Mouse (Mus musculus) lung, postnatal 10 days (tissue): Measurements from ENCODE around the gene Cfap73.

ENCODE experiments used
- DNase-seq: peaks from one replicate; pipeline ENCODE4 v3.0.0; 2021

Cfap73 gene

DNA sequence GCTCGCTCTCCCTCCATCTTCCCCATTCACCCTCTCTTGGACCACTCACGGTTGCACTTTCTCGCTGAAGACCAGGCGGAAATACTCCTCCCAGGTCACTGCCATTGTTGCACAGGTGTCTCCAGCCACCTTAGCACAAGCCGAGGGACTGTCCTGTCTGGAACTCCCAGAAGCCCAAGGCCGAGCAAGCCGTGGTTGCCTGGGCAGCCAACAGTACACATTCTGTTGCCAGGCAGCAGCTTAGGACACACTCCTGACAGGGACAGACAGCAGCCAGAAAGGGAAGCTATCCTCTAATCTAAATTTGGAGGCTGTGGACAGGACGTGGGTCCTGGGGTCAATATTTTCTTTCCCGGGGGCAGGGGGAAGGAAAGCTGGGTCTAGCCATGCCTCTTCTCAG is at the start of gene Cfap73:
Cfap73 (minus strand) TSS at position 105 of the 400 bp plus-strand sequence.
- no peak for DNase-seq

DNA sequence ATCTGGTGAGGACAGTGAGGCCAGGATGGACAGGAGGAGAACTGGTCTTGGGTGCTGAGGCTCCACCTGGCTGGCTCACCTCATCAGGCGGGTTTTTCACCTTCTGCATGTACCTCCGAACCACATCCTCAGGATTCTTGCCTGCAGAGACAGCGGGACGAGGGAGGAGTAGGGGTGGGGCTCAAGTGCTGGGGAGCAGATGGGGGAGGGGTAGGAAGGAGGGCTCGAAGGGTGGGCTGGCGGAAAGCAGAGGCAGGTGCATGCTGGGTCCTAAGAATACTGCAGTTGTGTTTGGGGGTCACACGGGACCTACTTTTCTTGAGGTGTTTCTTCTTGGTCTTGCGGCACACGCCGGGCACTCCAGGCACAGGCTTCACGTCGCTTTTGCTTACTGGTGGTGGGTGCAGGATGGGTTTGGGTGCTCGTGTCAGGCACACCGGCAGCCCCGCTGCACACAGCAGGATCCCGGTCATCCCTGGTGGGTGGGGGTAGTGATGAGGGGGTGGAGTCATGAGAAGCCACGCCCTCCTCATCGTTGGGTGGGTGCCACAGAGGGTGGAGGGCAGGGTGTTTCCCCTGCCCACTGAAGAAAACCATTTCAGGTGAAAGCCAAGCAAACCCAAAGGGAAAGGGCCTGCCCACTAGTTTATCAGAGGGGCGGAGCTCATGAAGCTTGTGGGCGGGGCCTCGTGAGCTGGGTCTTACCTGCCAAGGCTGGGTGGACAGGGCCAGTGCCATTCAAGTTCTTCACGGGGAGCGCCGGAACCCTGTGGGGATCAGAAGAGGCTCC is 49.1 kb upstream of the Cfap73 start:
- no peak for DNase-seq

DNA sequence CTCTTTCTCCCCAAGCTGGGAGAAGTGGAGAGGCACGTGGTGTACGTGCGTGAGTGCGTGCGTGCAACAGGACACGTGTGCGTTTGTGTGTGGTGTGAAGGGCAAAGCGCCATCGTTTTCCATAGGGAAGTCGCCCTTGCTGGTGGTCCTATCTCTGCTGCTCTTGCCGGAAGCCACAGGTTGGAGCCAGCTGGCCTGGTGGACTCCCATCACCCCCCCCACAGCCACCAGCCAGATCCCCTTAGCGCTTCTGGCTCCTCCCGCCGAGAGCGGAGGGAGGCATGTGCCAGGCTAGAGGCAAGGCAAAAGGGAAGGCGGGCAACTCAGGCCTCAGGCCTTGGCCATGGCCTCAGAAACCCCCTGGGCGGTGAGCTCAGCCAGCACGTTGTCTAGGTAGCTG is 46.9 kb upstream of the Cfap73 start:
- DNase-seq = no peak

GRCm38 (mm10) chr5:120679676-120680555 is 45.9 kb upstream of the Cfap73 start:
- peak; percentile 93 for DNase-seq

- DNase-seq = peak; percentile 36
Observed at GRCm38 (mm10) chr5:120677516-120677915, 43.5 kb upstream of the Cfap73 start.

DNA sequence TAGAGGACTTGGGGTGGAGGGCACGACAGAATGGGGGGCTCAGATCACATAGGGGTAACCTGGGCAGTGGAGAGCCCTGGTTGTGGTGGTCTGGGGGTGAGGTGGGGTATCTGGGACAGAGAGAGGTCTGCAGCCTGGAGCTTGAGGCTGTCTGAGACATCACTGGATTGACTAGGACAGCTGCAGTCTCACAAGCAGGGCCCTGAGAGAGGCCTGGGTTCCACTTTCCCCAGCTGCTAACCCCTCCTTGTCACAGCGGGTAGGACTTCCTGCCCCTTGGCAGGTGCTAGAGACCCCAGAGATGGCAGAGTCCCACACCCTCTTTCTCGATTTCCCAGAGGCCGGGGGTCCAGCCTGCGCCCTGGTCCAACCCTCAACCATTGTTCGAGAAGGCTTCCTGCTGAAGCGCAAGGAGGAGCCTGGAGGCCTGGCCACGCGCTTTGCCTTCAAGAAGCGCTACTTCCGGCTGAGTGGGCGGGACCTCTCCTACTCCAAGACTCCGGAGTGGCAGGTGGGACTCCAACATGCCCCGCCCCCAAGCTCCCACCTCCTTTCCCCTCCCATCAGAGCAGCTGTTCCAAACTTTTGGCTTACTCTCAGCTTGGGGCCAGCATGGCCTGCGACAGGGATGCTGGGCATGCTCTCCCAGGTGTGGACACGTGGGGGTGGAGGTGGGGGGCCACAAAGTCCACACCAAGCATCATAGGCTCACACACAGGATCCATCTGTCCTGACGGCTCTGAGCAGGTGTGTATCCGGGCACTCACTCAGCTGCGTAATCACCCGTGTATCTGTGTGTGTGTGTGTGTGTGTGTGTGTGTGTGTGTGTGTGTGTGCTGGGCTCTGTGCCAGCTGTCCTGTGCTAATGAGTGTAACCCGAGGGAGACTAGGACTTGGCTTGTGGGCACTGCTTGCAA is 40.5 kb upstream of the Cfap73 start:
- DNase-seq = peak; percentile 41

DNA sequence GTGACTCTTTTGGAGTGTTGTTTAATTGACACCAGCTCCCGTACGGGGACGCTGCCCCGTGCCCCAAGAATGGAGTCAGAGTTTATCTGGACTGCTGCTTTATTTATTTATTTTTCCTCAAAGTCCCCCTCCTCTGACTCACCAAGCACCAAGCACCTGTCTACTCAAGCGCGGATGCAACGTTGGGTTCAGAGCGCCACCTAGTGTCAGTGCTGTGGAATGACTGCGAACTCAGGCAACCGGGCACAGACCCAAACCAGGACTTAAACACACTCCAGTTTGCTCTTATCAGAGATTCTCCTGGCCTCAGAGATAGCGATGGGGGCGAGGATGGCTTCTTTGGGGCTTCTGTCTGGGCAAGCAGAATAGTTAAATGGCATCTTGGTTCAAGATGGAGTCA is 39.6 kb upstream of the Cfap73 start:
- DNase-seq = peak; percentile 63

DNA sequence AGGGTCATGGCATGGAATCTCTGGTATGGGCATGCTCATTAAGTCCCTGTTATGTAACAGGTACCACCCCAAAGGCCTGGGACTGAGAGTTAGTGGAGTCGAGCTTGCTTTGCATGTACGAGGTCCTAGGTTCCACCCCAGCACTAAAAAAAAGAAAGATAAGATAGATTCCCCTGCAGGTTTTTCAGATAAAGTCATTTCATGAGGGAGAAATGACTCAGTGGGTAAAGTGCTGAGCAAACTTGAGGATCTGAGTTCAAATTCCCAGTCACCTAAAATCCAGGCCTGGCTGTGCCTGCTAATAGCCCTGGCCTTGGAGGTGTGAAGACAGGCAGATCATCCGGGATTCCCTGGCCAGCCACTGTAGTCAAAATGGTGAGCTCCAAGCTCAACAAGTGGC is 37.8 kb upstream of the Cfap73 start:
- no peak for DNase-seq

GRCm38 (mm10) chr5:120670132-120670531 is 36.1 kb upstream of the Cfap73 start:
- DNase-seq = no peak

- DNase-seq = no peak
Observed at GRCm38 (mm10) chr5:120668761-120669160, 34.7 kb upstream of the Cfap73 start.

DNA sequence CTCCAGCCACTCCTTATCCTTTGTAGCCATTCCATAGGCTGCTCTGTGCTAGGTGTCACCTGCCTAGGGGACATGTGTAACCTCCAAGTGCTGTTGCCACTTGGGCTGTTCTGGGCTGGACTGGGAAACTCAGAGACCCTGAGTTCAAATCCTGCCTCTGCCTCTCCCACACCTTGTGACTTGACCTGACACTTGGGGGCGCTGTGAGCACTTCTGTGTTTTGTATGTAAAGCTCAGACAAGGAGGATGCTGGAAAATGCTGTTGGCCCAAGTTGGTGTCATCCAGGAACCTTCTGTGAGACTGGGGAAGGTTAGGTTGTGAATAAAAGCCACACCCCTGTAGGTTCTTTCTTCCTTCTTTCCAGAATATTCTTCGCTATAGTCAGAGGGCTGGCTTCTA is 30.9 kb upstream of the Cfap73 start:
- no peak for DNase-seq

GRCm38 (mm10) chr5:120660816-120661215 is 26.8 kb upstream of the Cfap73 start:
- no peak for DNase-seq

DNA sequence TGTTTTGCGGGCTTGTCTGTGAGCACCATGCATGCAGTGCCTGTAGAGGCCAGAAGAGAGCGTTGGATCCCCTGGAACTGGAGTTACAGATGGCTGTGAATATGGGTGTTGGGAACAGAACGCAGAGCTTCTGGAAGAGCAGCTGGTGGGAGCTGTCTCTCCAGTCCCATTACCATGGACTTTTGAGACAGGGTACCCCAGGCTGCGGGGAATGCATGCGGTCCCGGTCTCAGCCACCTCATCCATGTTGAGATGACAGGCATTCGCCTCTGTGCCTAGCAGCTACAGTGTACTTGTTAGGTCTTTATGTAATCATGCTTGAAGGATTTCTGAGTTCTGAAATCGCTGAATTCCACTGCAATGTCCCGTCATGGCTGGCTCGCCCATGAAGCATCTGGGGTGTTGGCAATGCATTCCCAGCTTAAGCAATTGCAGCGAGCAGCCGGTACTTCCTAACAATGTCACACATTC is 22.3 kb upstream of the Cfap73 start:
- DNase-seq = peak; percentile 57

GRCm38 (mm10) chr5:120653873-120654272 is 19.8 kb upstream of the Cfap73 start:
- DNase-seq = no peak

DNA sequence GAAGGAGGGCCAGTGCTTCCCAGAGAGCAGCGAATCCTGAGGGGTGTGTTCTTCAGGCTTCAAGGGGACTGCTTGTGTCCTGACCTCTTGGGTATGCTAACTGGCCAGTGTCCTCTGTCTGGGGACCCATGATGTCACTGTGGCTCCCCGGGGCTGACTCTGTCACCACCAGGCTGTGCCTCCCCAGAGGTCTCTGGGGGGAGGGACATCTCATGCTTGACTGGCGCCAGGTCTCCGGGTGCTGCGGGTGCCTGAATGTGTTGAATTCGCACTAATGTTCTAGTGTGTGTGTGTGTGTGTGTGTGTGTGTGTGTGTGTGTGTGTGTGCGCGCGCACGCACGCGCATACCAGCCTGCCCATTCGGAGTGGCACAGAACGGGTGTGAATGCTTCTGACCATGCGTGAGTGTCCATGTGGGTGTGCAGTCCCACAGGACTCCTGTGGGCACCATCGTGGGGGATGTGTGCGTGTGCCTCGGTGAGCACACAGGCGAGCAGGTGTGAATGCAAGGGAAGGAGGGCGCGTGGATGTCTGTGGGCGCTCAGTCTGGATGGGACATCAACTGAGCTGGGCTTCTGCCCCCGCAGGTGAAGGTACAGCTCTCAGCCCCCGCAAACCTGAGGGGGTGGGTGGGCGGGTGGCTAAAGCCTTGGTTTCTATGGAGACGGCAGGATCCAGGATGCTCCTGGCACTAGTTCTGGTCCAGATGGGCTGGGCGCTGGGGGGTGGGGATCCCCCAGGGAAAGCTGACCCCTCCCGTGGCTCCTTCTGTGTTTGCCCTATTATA is 19.1 kb upstream of the Cfap73 start:
- DNase-seq = no peak

GRCm38 (mm10) chr5:120651230-120651629 is 17.2 kb upstream of the Cfap73 start:
- no peak for DNase-seq

DNA sequence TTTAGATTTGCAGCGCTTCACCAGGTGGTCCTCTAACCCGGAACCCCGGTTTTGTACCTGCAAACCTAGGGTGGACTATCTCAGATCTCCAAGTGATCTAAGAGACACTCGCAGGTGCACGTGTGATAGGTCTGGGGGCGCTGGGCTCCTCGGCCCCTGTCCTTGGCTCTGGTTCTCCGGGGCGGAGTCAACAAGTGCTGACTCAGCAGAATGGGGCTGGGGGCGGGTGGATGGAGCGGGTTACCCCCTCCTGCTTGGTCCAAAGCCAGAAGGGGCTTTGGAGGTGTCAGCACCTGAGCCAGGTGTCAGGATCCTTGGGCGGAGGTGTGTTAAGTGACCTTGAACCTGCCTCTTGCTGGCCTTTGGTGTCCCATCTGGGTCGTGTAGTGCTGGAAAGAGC is 15.9 kb upstream of the Cfap73 start:
- no peak for DNase-seq

- DNase-seq = no peak
Observed at GRCm38 (mm10) chr5:120649374-120649933, 15.4 kb upstream of the Cfap73 start.

DNA sequence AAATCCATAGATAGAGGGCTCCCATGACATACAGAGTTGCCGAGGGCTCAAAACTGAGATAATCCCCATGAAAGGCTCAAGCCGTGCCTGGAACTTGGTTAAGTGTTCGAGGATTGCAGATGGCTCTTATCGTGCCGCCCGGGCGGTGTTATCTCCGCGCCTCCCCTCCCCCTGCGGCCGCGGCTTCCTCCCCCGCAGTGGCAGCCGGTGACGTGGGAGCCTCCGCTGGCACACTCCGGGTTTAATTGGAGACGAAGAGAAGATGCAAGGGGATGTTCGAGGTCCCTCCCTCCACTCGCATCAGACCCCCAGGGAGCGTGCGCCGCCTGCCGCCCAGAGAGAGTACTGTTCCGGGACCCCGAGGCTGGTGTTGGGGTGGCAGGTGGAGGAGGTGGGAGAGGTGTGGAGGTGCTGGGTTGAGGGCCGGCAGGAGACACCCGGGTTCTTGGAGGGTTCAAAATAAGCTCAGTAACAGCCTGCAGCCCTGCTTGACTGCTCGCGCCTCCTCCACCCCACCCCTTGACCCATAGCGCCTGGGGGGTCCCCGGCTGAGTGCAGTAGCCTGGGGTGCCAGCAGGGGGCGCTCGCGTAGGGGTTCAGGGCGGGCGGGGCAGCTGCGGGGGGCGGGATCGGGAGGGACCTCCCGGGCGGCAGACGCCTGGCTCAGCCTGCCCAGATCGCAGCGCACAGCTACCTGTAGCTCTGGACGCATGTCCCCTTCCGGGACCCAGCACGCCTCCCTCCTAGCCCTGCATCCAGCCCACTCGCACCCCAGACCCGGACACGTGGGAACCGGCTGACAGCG is 14.7 kb upstream of the Cfap73 start, which contains the start of gene Rasal1:
Rasal1 (plus strand) TSS at position 244 of the 805 bp plus-strand sequence.
- DNase-seq = peak; percentile 54

DNA sequence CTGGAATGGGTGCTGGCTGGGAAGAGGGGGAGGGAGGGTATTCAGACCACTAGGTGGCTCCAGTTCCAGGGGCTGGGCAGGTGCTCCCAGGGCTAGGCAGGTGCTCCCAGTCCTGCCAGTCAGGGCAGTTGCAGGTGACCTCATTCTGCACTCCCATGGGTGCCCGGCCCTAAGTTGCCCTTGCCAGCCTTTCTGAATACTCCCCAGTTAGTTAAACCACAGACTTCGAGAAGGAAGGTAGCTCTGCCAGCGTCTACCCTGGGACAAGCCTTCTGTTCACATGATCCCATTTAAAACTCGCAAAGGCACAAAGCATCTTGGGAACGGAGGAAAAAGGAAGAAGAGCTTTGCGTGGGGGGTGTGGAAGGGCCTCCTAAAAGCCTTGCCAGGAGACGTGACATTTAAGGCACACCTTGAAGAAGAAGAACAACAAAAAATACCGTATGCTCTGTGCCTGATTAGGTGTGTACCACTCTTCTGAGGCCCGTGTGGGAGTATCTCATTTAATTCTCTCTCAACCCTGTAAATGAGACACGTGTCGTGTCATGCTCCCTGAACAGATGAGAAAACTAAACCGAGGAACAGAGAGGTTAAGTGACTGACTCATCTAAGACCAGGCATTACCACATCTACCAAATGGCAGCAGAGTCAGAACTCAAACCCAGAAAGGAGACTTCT is 13.9 kb upstream of the Cfap73 start:
- DNase-seq = no peak
